Mouse (Mus musculus) lung, postnatal 0 days (tissue): ENCODE data around the gene Odf3l1. TPM values are rescaled to one million over a fixed set of nuclear protein-coding genes. Genes with fewer than 3 reads are reported as not detected.
A peak's percentile ranks its signal among the peaks of the same experiment; 100 is the strongest.

Experiments
- ATAC-seq: fragments of 200-750 bp; cut with Nextera tagmentation; 2 replicates; pipeline ENCODE4 v1.8.0; 2017; ENCODE audit warnings: moderate library complexity
- DNase-seq: peaks from one replicate; pipeline ENCODE4 v3.0.0-alpha.2; 2016; ENCODE audit warnings: low spot score
- H3K27ac ChIP-seq: fragments of 300-500 bp; sonication (generic); 2 replicates; pipeline ENCODE4 v1.5.1; 2014; ENCODE audit warnings: antibody characterized with exemption, mild to moderate bottlenecking, low read length, mixed read lengths
- H3K27me3 ChIP-seq: fragments of 300-500 bp; sonication (generic); replicated peaks from 2 replicates; pipeline ENCODE4 v1.6.1; 2014; ENCODE audit warnings: low read length, mixed read lengths; ENCODE audit not compliant: insufficient read depth
- H3K36me3 ChIP-seq: fragments of 300-500 bp; sonication (generic); 2 replicates; pipeline ENCODE4 v1.6.1; 2014; ENCODE audit warnings: low read length, mixed read lengths; ENCODE audit not compliant: insufficient read depth
- H3K4me1 ChIP-seq: fragments of 300-500 bp; sonication (generic); 2 replicates; pipeline ENCODE4 v1.6.1; 2014; ENCODE audit warnings: antibody characterized with exemption, low read depth, low read length, mixed read lengths; ENCODE audit not compliant: insufficient read depth
- H3K4me2 ChIP-seq: fragments of 300-500 bp; sonication (generic); replicated peaks from 2 replicates; pipeline ENCODE4 v1.6.1; 2014; ENCODE audit warnings: low read depth, mild to moderate bottlenecking, low read length, moderate library complexity, mixed read lengths
- H3K4me3 ChIP-seq: fragments of 300-500 bp; sonication (generic); 2 replicates; pipeline ENCODE4 v1.5.1; 2014; ENCODE audit warnings: low read depth, low read length
- H3K9ac ChIP-seq: fragments of 300-500 bp; sonication (generic); replicated peaks from 2 replicates; pipeline ENCODE4 v1.6.1; 2014; ENCODE audit warnings: low read depth, mild to moderate bottlenecking
- H3K9me3 ChIP-seq: fragments of 300-500 bp; sonication (generic); 2 replicates; pipeline ENCODE4 v1.6.1; 2016; ENCODE audit warnings: low read length, mixed read lengths
- CTCF ChIP-seq: IDR thresholded peaks from 2 replicates; pipeline ENCODE4 v1.5.1; 2016; ENCODE audit warnings: antibody characterized with exemption, mild to moderate bottlenecking
- EP300 ChIP-seq: IDR thresholded peaks from 2 replicates; pipeline ENCODE4 v1.6.1; 2016; ENCODE audit warnings: antibody characterized with exemption, mild to moderate bottlenecking, control low read depth
- WGBS: fragments of 180-500 bp; shearing (Covaris S2); extraction: QIAGEN DNeasy Blood & Tissue Kit; methylation state at CpG from one replicate; pipeline ENCODE4 v1.1.7; 2014; 5-methylcytosine and 5-hydroxymethylcytosine counted together
- polyA plus RNA-seq: library from polyadenylated mRNA; unstranded; fragments of >200 nt; fragmentation: Nextera tagmentation; extraction: Ambion mirVana; gene quantifications from 2 replicates; pipeline ENCODE4 v1.2.1, GENCODE M21; 2015

Gene Odf3l1
- polyA plus RNA-seq, 1 experiment from 2014 or later = not detected

DNA sequence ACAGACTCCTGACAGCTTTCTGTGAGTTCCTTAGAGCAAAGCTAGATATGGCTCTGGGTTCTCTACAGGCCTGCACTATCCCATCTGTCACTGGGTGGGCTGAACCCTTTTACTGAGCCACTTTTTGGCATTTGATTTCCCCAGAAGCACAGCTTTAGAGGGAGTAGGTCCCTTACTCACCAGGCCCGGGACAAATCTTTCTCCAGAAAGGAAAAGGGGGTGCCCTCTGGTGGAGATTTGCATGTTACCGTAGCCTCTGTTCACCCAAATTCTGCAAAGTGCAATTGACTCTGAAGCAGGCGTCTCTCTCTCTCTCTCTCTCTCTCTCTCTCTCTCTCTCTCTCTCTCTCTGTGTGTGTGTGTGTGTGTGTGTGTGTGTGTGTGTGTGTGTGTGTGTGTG, 39.6 kb downstream of the Odf3l1 start:
- H3K9ac ChIP-seq = no peak overlapping the region
- H3K27ac ChIP-seq = no peak overlapping the region
- peak; percentile 42 for DNase-seq
- no peak for ATAC-seq
- no peak overlapping the region for H3K4me3 ChIP-seq
- no peak overlapping the region for H3K4me2 ChIP-seq
- no peaks in the 10 kb centered on the region for H3K36me3 ChIP-seq
- H3K9me3 ChIP-seq = no peaks in the 10 kb centered on the region
- peak; percentile 59 for TF ChIP-seq CTCF
- no peak for TF ChIP-seq EP300
- 0 out of 2 replicates have a peak, but pooled peaks cover 3% of the 10 kb centered on the region for H3K27me3 ChIP-seq
- 8% methylated on average over 3 of the region's 3 CpGs for WGBS
- H3K4me1 ChIP-seq = no peaks in the 10 kb centered on the region

DNA sequence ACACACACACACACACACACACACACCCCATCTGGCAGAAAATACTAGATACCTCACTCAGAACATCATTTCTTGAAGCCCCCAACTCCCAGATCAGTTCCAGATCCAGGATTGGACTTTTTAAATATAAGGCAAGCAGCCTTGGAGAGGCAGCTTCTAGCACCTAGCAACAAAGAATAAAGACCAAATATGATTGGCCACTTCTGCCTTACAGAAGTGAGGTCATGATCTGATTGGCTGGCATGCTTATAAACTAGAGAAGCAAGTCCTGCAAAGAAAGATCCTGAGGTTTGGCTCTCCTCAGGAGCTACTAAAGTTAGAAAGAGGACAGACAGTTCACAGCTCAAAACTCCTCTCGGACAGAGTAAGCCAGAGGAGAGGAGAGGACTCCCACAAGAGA, 53.6 kb downstream of the Odf3l1 start:
- no peak for ATAC-seq
- TF ChIP-seq EP300 (no peak), CTCF (no peak)
- 78% methylated on average over 1 of the region's 1 CpGs for WGBS
- H3K4me1 ChIP-seq = no peaks in the 10 kb centered on the region
- H3K9ac ChIP-seq = no peak overlapping the region
- H3K9me3 ChIP-seq = no peaks in the 10 kb centered on the region
- DNase-seq = peak; percentile 25
- H3K36me3 ChIP-seq = no peaks in the 10 kb centered on the region
- H3K4me3 ChIP-seq = no peak overlapping the region
- H3K4me2 ChIP-seq = no peak overlapping the region
- H3K27ac ChIP-seq = no peak overlapping the region
- H3K27me3 ChIP-seq = 0 out of 2 replicates have a peak, but pooled peaks cover 5% of the 10 kb centered on the region

GRCm38 (mm10) chr9:56807990-56808389, 56.5 kb downstream of the Odf3l1 start:
- Histone ChIP-seq H3K4me3 (no peak overlapping the region), H3K4me1 (no peaks in the 10 kb centered on the region), H3K9ac (no peak overlapping the region), H3K4me2 (no peak overlapping the region), H3K9me3 (no peaks in the 10 kb centered on the region), H3K27ac (no peak overlapping the region), H3K27me3 (no peaks in the 10 kb centered on the region), H3K36me3 (no peaks in the 10 kb centered on the region)
- 79% methylated on average over 6 of the region's 6 CpGs for WGBS
- TF ChIP-seq EP300 (no peak), CTCF (no peak)
- ATAC-seq = no peak
- no peak for DNase-seq

DNA sequence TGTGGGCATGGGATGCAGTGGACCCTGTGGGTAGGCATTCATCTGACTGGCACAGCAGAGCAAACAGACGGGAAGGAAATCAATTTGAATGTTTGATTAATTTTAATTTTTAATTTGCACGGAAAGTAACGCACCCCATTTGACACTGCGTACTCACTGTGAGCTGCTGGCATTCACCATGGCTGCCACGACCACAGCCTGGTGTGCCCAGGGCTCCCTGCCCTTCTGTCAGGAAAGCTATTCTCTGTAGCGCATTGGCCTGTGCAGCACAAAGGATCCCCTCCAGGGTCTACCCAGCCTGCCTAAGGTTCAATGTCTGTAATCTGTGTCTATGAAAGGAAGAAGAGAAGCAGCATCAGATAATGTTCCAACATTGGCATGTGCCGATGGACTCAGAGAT, 61.3 kb downstream of the Odf3l1 start:
- no peak overlapping the region for H3K9ac ChIP-seq
- no peak overlapping the region for H3K4me3 ChIP-seq
- 0 out of 2 replicates have a peak, but pooled peaks cover 5% of the 10 kb centered on the region for H3K27me3 ChIP-seq
- H3K4me2 ChIP-seq = no peak overlapping the region
- no peaks in the 10 kb centered on the region for H3K9me3 ChIP-seq
- no peak overlapping the region for H3K27ac ChIP-seq
- 88% methylated on average over 7 of the region's 7 CpGs for WGBS
- H3K4me1 ChIP-seq = no peaks in the 10 kb centered on the region
- no peaks in the 10 kb centered on the region for H3K36me3 ChIP-seq
- no peak for ATAC-seq
- no peak for DNase-seq
- TF ChIP-seq CTCF (no peak), EP300 (no peak)

Other genes with a start within 250 kb of the Odf3l1 start
- gene Lingo1, start 68.2 kb downstream of the Odf3l1 start, polyA plus RNA-seq = 1.3 TPM in 2 replicates
- gene Cspg4, start 354 bp upstream of the Odf3l1 start, polyA plus RNA-seq = 9.1 and 10.4 TPM in 2 replicates
- gene Snx33, start 63.7 kb upstream of the Odf3l1 start, polyA plus RNA-seq = 8.7 and 8.9 TPM in 2 replicates
- gene Imp3, start 72.8 kb upstream of the Odf3l1 start, polyA plus RNA-seq = 84.7 and 87.7 TPM in 2 replicates
- gene Snupn, start 86.2 kb upstream of the Odf3l1 start, polyA plus RNA-seq = 12.2 and 12.7 TPM in 2 replicates
- 20.1 and 22.8 TPM in 2 replicates for gene Ptpn9, start 130.2 kb upstream of the Odf3l1 start, polyA plus RNA-seq
- 14.3 and 17.5 TPM in 2 replicates for gene Sin3a, start 207.4 kb upstream of the Odf3l1 start, polyA plus RNA-seq